Mouse (Mus musculus): ENCODE measurements around the gene Cmtr2. TPM values are rescaled to one million over a fixed set of nuclear protein-coding genes. Genes with fewer than 3 reads are reported as not detected.

Cmtr2 gene
- polyA plus RNA-seq (2012; rRNA removed): 6.1 and 6.8 TPM in 2 replicates

DNA sequence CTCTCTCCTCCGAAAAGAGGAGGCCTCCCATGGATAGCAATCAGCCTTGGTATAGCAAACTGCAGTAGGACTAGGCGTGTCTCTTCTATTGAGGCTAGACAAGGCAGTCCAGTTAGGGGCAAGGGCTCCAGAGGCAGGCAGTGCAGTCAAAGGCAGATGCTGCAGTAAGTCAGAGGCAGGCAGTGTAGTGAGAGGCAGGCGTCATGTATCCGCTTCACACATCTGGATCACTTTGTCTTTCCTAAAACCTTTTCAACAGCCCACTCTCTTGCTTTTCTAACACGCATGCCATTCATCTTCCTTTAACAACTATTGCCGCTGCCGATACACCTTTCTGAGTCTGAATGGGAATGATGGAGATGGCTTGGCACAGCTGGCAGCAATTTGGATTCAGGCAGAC is at the start of gene Cmtr2:
Gene Cmtr2 (plus strand): TSS at position 301 of the 400 bp plus-strand sequence.

DNA sequence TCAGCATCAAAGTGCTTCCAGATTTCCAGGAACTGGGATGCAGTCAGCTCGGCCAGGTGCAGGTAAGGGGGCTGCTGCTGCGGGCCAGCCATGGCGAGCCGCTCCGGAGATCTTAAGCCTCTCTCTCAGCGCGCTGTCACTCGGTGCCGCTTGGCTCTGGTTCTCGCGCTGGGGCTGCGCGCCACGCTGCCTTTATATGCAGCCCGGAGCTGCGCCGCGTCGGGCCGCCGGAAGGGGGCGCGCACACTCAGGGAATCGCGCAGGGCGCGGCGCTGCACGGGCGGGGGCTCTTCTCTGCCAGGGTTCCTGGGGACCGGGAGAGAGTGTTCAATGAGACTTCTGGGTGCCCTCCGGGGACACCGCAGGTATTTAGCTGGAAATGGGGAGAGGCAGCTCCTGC is 47.4 kb upstream of the Cmtr2 start, which contains the start of gene Calb2:
Gene Calb2 (minus strand): TSS at position 165 of the 400 bp plus-strand sequence.

DNA sequence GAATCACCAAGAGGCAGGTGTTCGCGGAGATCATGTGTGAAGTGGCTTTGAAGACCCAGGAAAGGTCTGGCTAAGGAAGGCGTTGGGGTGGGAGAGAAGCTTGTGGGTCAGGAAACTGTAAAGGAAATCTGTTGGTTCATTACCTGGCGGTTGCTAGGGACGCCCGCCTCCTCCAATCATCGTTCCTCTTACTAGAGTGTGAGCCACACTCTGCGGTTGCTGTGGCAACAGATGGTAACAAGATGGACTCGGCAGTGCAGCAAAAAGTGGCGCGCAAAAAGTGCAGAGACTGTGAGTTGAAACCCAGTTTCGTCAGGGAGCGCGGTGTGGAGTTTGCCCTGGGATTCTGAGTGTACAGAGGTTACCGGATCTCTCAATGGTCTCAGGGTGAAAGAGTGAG is 51.3 kb downstream of the Cmtr2 start, which contains the start of gene Hydin:
Gene Hydin (plus strand): TSS at position 237 of the 400 bp plus-strand sequence.

Other genes with a start within 250 kb of the Cmtr2 start
- 0.35 and 0.81 TPM in 2 replicates for gene Tat, start 225.2 kb upstream of the Cmtr2 start, polyA plus RNA-seq (2012; rRNA removed)
- 6.6 and 13.2 TPM in 2 replicates for gene Chst4, start 175.9 kb upstream of the Cmtr2 start, polyA plus RNA-seq (2012; rRNA removed)
- gene Zfp612, start 135.9 kb upstream of the Cmtr2 start, polyA plus RNA-seq (2012; rRNA removed): 2.2 and 2.5 TPM in 2 replicates
- gene Gm21964, start 114.5 kb upstream of the Cmtr2 start, polyA plus RNA-seq (2012; rRNA removed): not detected in 2 replicates
- gene Gm17720, start 112.9 kb upstream of the Cmtr2 start, polyA plus RNA-seq (2012; rRNA removed): not detected in 2 replicates
- 0.13 and 0.28 TPM in 2 replicates for gene Calb2, start 47.5 kb upstream of the Cmtr2 start, polyA plus RNA-seq (2012; rRNA removed)
- gene Hydin, start 51.3 kb downstream of the Cmtr2 start, polyA plus RNA-seq (2012; rRNA removed): 1.9 and 2.7 TPM in 2 replicates